Comparison of ENCODE assay signal across 19 mouse cellular contexts in the genomic region with DNA sequence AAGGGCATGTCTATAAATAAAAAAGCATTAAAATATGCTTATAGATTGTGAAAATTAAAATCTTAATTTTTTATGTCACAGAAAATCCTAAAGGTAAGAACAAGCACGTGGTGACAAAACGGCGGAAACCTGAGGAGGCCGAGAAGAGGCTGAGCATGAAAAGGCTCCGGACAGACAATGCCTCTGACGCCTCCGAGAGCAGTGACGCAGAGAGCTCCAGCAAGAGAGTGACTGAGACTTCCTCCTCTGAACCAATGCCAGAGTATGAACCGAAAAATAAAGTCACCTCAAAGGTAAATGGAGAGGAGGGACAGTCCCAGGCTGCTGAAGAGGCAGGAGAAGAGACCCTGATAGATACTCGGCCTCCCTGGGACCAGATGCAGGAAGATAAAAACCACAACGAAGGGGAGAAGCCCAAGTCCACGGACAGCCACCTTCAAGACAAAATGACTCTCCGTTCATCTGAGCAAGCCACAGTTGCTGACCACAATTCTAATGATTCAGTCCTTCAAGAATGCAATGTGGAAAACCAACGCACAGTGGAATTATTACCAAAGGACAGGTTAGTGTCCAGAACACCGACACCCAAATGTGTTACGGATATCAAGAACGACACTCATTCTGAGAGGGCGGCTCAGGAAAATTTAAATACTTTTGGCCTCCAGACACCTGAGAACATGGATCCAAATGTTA.
"Had no signal": no experiment of that assay in that cellular context is flagged by ENCODE, and none has a peak within 500 bp of the region (broad histone marks: within the 10 kb centered on the region; RNA-seq: fewer than 3 reads in every experiment).

No protein-coding gene starts in this region.

- H3K4me3 ChIP-seq: myocyte; neural tube, embryonic 13.5 days; neural tube, embryonic 15.5 days; stomach, embryonic 15.5 days had no signal

- H3K27ac ChIP-seq: neural tube, embryonic 13.5 days; neural tube, embryonic 15.5 days; stomach, embryonic 15.5 days; stomach, postnatal 0 days had no signal

- H3K4me2 ChIP-seq: lung, embryonic 14.5 days; midbrain, embryonic 11.5 days; neural tube, embryonic 13.5 days; neural tube, embryonic 15.5 days; stomach, embryonic 15.5 days had no signal

- H3K9ac ChIP-seq: lung, embryonic 14.5 days; neural tube, embryonic 13.5 days; neural tube, embryonic 15.5 days; stomach, embryonic 15.5 days had no signal

- DNase-seq: lung, adult 18-20 months; lung, embryonic 14.5 days; lung, postnatal 10 days; lung, postnatal 4 days; midbrain, embryonic 14.5 days; retina, postnatal 1 day; right cerebral cortex, adult 18-20 months; right cerebral cortex, postnatal 25 days; right cerebral cortex, postnatal 4 days; thymus, adult 2 months; thymus, postnatal 25 days; thymus, postnatal 4 days had no signal

- H3K27me3 ChIP-seq: neural tube, embryonic 13.5 days; neural tube, embryonic 15.5 days; stomach, embryonic 15.5 days had no signal

- ATAC-seq: midbrain, embryonic 16.5 days had no signal

- H3K9me3 ChIP-seq: neural tube, embryonic 13.5 days; neural tube, embryonic 15.5 days; stomach, embryonic 15.5 days had no signal
